Mouse (Mus musculus): ENCODE results near the gene Klhdc8a.
"Not testable (repeated sequence)": the region's sequence is repeated elsewhere in the genome, so short reads cannot be mapped to it uniquely, and the experiment has no call there.

Gene Klhdc8a

GRCm38 (mm10) chr1:132298425-132298800 lies at the start of gene Klhdc8a:
Klhdc8a (plus strand) TSS chr1:132298626.
- DNase-seq = peak; percentile 65

GRCm38 (mm10) chr1:132254467-132254866 lies 44.0 kb upstream of the Klhdc8a start:
- DNase-seq = no peak

- DNase-seq = peak; percentile 39
Measured at GRCm38 (mm10) chr1:132260331-132260730, 38.1 kb upstream of the Klhdc8a start.

GRCm38 (mm10) chr1:132261058-132261457 lies 37.4 kb upstream of the Klhdc8a start:
- DNase-seq = peak; percentile 48

GRCm38 (mm10) chr1:132263618-132264017 lies 34.8 kb upstream of the Klhdc8a start:
- DNase-seq = no peak

GRCm38 (mm10) chr1:132264577-132264976 lies 33.8 kb upstream of the Klhdc8a start:
- no peak for DNase-seq

GRCm38 (mm10) chr1:132265211-132265859 lies 33.1 kb upstream of the Klhdc8a start:
- peak; percentile 22 for DNase-seq

- no peak for DNase-seq
Measured at GRCm38 (mm10) chr1:132265936-132266335, 32.5 kb upstream of the Klhdc8a start.

- peak; percentile 58 for DNase-seq
Measured at GRCm38 (mm10) chr1:132266791-132267557, 31.5 kb upstream of the Klhdc8a start.

- DNase-seq = no peak
Measured at GRCm38 (mm10) chr1:132267959-132268358, 30.5 kb upstream of the Klhdc8a start.

GRCm38 (mm10) chr1:132268418-132269060 lies 29.9 kb upstream of the Klhdc8a start:
- DNase-seq = no peak

- DNase-seq = no peak
Measured at GRCm38 (mm10) chr1:132271237-132271636, 27.2 kb upstream of the Klhdc8a start.

GRCm38 (mm10) chr1:132276694-132277093 lies 21.7 kb upstream of the Klhdc8a start:
- DNase-seq = no peak

GRCm38 (mm10) chr1:132277124-132277523 lies 21.3 kb upstream of the Klhdc8a start:
- no peak for DNase-seq

GRCm38 (mm10) chr1:132280636-132281035 lies 17.8 kb upstream of the Klhdc8a start:
- DNase-seq = not testable (repeated sequence)

GRCm38 (mm10) chr1:132281523-132282176 lies 16.8 kb upstream of the Klhdc8a start:
- no peak for DNase-seq

- no peak for DNase-seq
Measured at GRCm38 (mm10) chr1:132282177-132282536, 16.3 kb upstream of the Klhdc8a start.

- DNase-seq = no peak
Measured at GRCm38 (mm10) chr1:132283018-132283417, 15.4 kb upstream of the Klhdc8a start.

GRCm38 (mm10) chr1:132286735-132287134 lies 11.7 kb upstream of the Klhdc8a start:
- DNase-seq = no peak

GRCm38 (mm10) chr1:132287445-132287844 lies 11.0 kb upstream of the Klhdc8a start:
- no peak for DNase-seq

- no peak for DNase-seq
Measured at GRCm38 (mm10) chr1:132287991-132288451, 10.4 kb upstream of the Klhdc8a start.

- no peak for DNase-seq
Measured at GRCm38 (mm10) chr1:132289965-132290364, 8.5 kb upstream of the Klhdc8a start.

Data from lung, postnatal 14 days (tissue).